Mouse (Mus musculus): Measurements from ENCODE around the gene Olfr1019. TPM values are rescaled to one million over a fixed set of nuclear protein-coding genes. Genes with fewer than 3 reads are reported as not detected.

Gene Olfr1019
- polyA plus RNA-seq, 1 experiment from 2014 or later = not detected

Other genes with a start within 250 kb of the Olfr1019 start
- gene Olfr1000, start 233.6 kb downstream of the Olfr1019 start, polyA plus RNA-seq (2014; fragmentation: Nextera tagmentation; extraction: Ambion mirVana) = not detected in 2 replicates
- not detected in 2 replicates for gene Olfr1002, start 194.8 kb downstream of the Olfr1019 start, polyA plus RNA-seq (2014; fragmentation: Nextera tagmentation; extraction: Ambion mirVana)
- not detected in 2 replicates for gene Olfr154, start 181.0 kb downstream of the Olfr1019 start, polyA plus RNA-seq (2014; fragmentation: Nextera tagmentation; extraction: Ambion mirVana)
- gene Olfr1006, start 166.7 kb downstream of the Olfr1019 start, polyA plus RNA-seq (2014; fragmentation: Nextera tagmentation; extraction: Ambion mirVana) = not detected in 2 replicates
- gene Olfr1008, start 156.1 kb downstream of the Olfr1019 start, polyA plus RNA-seq (2014; fragmentation: Nextera tagmentation; extraction: Ambion mirVana) = not detected in 2 replicates
- not detected in 2 replicates for gene Olfr1009, start 130.1 kb downstream of the Olfr1019 start, polyA plus RNA-seq (2014; fragmentation: Nextera tagmentation; extraction: Ambion mirVana)
- not detected in 2 replicates for gene Olfr1012, start 82.7 kb downstream of the Olfr1019 start, polyA plus RNA-seq (2014; fragmentation: Nextera tagmentation; extraction: Ambion mirVana)
- gene Olfr1013, start 78.4 kb downstream of the Olfr1019 start, polyA plus RNA-seq (2014; fragmentation: Nextera tagmentation; extraction: Ambion mirVana) = not detected in 2 replicates
- gene Olfr1014, start 72.8 kb downstream of the Olfr1019 start, polyA plus RNA-seq (2014; fragmentation: Nextera tagmentation; extraction: Ambion mirVana) = not detected in 2 replicates
- gene Olfr1015, start 63.5 kb downstream of the Olfr1019 start, polyA plus RNA-seq (2014; fragmentation: Nextera tagmentation; extraction: Ambion mirVana) = not detected in 2 replicates
- gene Olfr1016, start 42.9 kb downstream of the Olfr1019 start, polyA plus RNA-seq (2014; fragmentation: Nextera tagmentation; extraction: Ambion mirVana) = not detected in 2 replicates
- not detected in 2 replicates for gene Olfr1018, start 27.0 kb downstream of the Olfr1019 start, polyA plus RNA-seq (2014; fragmentation: Nextera tagmentation; extraction: Ambion mirVana)
- gene Olfr1020, start 1.5 kb upstream of the Olfr1019 start, polyA plus RNA-seq (2014; fragmentation: Nextera tagmentation; extraction: Ambion mirVana) = not detected in 2 replicates
- gene Olfr1022, start 23.1 kb upstream of the Olfr1019 start, polyA plus RNA-seq (2014; fragmentation: Nextera tagmentation; extraction: Ambion mirVana) = not detected in 2 replicates
- gene Olfr1023, start 40.2 kb upstream of the Olfr1019 start, polyA plus RNA-seq (2014; fragmentation: Nextera tagmentation; extraction: Ambion mirVana) = not detected in 2 replicates
- not detected in 2 replicates for gene Olfr1024, start 59.6 kb upstream of the Olfr1019 start, polyA plus RNA-seq (2014; fragmentation: Nextera tagmentation; extraction: Ambion mirVana)
- not detected in 2 replicates for gene Olfr1025-ps1, start 69.7 kb upstream of the Olfr1019 start, polyA plus RNA-seq (2014; fragmentation: Nextera tagmentation; extraction: Ambion mirVana)
- gene Olfr1026, start 76.1 kb upstream of the Olfr1019 start, polyA plus RNA-seq (2014; fragmentation: Nextera tagmentation; extraction: Ambion mirVana) = not detected in 2 replicates
- not detected in 2 replicates for gene Olfr1028, start 105.0 kb upstream of the Olfr1019 start, polyA plus RNA-seq (2014; fragmentation: Nextera tagmentation; extraction: Ambion mirVana)
- not detected in 2 replicates for gene Olfr1029, start 128.4 kb upstream of the Olfr1019 start, polyA plus RNA-seq (2014; fragmentation: Nextera tagmentation; extraction: Ambion mirVana)
- not detected in 2 replicates for gene Olfr1030, start 133.8 kb upstream of the Olfr1019 start, polyA plus RNA-seq (2014; fragmentation: Nextera tagmentation; extraction: Ambion mirVana)
- not detected in 2 replicates for gene Olfr1031, start 144.8 kb upstream of the Olfr1019 start, polyA plus RNA-seq (2014; fragmentation: Nextera tagmentation; extraction: Ambion mirVana)
- gene Olfr1032, start 160.1 kb upstream of the Olfr1019 start, polyA plus RNA-seq (2014; fragmentation: Nextera tagmentation; extraction: Ambion mirVana) = not detected in 2 replicates
- gene Olfr1033, start 175.2 kb upstream of the Olfr1019 start, polyA plus RNA-seq (2014; fragmentation: Nextera tagmentation; extraction: Ambion mirVana) = not detected in 2 replicates
- not detected in 2 replicates for gene Olfr1034, start 200.4 kb upstream of the Olfr1019 start, polyA plus RNA-seq (2014; fragmentation: Nextera tagmentation; extraction: Ambion mirVana)
- gene Olfr1036, start 228.5 kb upstream of the Olfr1019 start, polyA plus RNA-seq (2014; fragmentation: Nextera tagmentation; extraction: Ambion mirVana) = not detected in 2 replicates
- gene Olfr1037, start 241.9 kb upstream of the Olfr1019 start, polyA plus RNA-seq (2014; fragmentation: Nextera tagmentation; extraction: Ambion mirVana) = not detected in 2 replicates

Measured in forebrain, embryonic 14.5 days (tissue).